Mouse (Mus musculus): ENCODE results near the gene Creb3l1. TPM values are rescaled to one million over a fixed set of nuclear protein-coding genes. Genes with fewer than 3 reads are reported as not detected.

The Creb3l1 gene
- 1 to 10 TPM; 3.2 to 3.6 TPM for total RNA-seq (2021)
- long read RNA-seq, experiment 1, partial matches to known transcripts = 1 of 3 reads
- long read RNA-seq, experiment 1, other reads (novel, unspliced or antisense) = 0 of 3 reads
- long read RNA-seq, experiment 2, partial matches to known transcripts = 0 of 3 reads
- long read RNA-seq, experiment 2, other reads (novel, unspliced or antisense) = 0 of 3 reads

- Histone ChIP-seq H3K4me3 (peak within 1 kb of the TSS; percentile 67), H3K27ac (0 out of 2 replicates have a peak within 1 kb of the TSS, but pooled peaks have one; percentile 14)
- no peak for TF ChIP-seq CTCF (conservative IDR thresholded peaks at IDR 0.05)
- DNase-seq (ENCODE audit: low spot score in 2 of 2) = peak in 1 of 2 experiments; percentile 63
Measured at GRCm38 (mm10) chr2:92024274-92024672, at the start of gene Creb3l1. Creb3l1 (minus strand) TSS chr2:92024502.

- no peak for TF ChIP-seq CTCF (conservative IDR thresholded peaks at IDR 0.05)
- no peak for DNase-seq (ENCODE audit: low spot score in 2 of 2)
- no peak overlapping the region for H3K27ac ChIP-seq
- no peak overlapping the region for H3K4me3 ChIP-seq
Measured at GRCm38 (mm10) chr2:92071143-92071542, 46.8 kb upstream of the Creb3l1 start.

- DNase-seq (ENCODE audit: low spot score in 2 of 2) = no peak
- Histone ChIP-seq H3K4me3 (no peak overlapping the region), H3K27ac (no peak overlapping the region)
- TF ChIP-seq CTCF (conservative IDR thresholded peaks at IDR 0.05) = no peak
Measured at GRCm38 (mm10) chr2:92069630-92070029, 45.3 kb upstream of the Creb3l1 start.

GRCm38 (mm10) chr2:92067600-92067999, 43.3 kb upstream of the Creb3l1 start:
- no peak for TF ChIP-seq CTCF (conservative IDR thresholded peaks at IDR 0.05)
- DNase-seq (ENCODE audit: low spot score in 2 of 2) = no peak
- H3K4me3 ChIP-seq = no peak overlapping the region
- H3K27ac ChIP-seq = no peak overlapping the region

GRCm38 (mm10) chr2:92066899-92067298, 42.6 kb upstream of the Creb3l1 start:
- no peak overlapping the region for H3K4me3 ChIP-seq
- no peak for TF ChIP-seq CTCF (conservative IDR thresholded peaks at IDR 0.05)
- no peak for DNase-seq (ENCODE audit: low spot score in 2 of 2)
- no peak overlapping the region for H3K27ac ChIP-seq

GRCm38 (mm10) chr2:92065938-92066337, 41.6 kb upstream of the Creb3l1 start:
- no peak for DNase-seq (ENCODE audit: low spot score in 2 of 2)
- TF ChIP-seq CTCF (conservative IDR thresholded peaks at IDR 0.05) = no peak
- Histone ChIP-seq H3K4me3 (no peak overlapping the region), H3K27ac (no peak overlapping the region)

- Histone ChIP-seq H3K4me3 (no peak overlapping the region), H3K27ac (no peak overlapping the region)
- DNase-seq (ENCODE audit: low spot score in 2 of 2) = no peak
- TF ChIP-seq CTCF (conservative IDR thresholded peaks at IDR 0.05) = no peak
Measured at GRCm38 (mm10) chr2:92065269-92065888, 41.1 kb upstream of the Creb3l1 start.

GRCm38 (mm10) chr2:92063106-92063505, 38.8 kb upstream of the Creb3l1 start:
- DNase-seq (ENCODE audit: low spot score in 2 of 2) = no peak
- Histone ChIP-seq H3K27ac (no peak overlapping the region), H3K4me3 (no peak overlapping the region)
- no peak for TF ChIP-seq CTCF (conservative IDR thresholded peaks at IDR 0.05)

GRCm38 (mm10) chr2:92061337-92061736, 37.0 kb upstream of the Creb3l1 start:
- Histone ChIP-seq H3K27ac (peak overlapping the region; percentile 96; the same call in 1 of the 2 replicates), H3K4me3 (no peak overlapping the region)
- TF ChIP-seq CTCF (conservative IDR thresholded peaks at IDR 0.05) = no peak
- DNase-seq (ENCODE audit: low spot score in 2 of 2) = peak in 1 of 2 experiments; percentile 45

- Histone ChIP-seq H3K27ac (peak overlapping the region; percentile 96), H3K4me3 (peak overlapping the region; percentile 82)
- no peak for TF ChIP-seq CTCF (conservative IDR thresholded peaks at IDR 0.05)
- DNase-seq (ENCODE audit: low spot score in 2 of 2) = no peak
Measured at GRCm38 (mm10) chr2:92060291-92060690, 36.0 kb upstream of the Creb3l1 start.

- TF ChIP-seq CTCF (conservative IDR thresholded peaks at IDR 0.05) = no peak
- DNase-seq (ENCODE audit: low spot score in 2 of 2) = peak; percentile 70 to 82
- Histone ChIP-seq H3K27ac (peak overlapping the region; percentile 96), H3K4me3 (peak overlapping the region; percentile 82)
Measured at GRCm38 (mm10) chr2:92059481-92060220, 35.3 kb upstream of the Creb3l1 start.

GRCm38 (mm10) chr2:92058936-92059335, 34.6 kb upstream of the Creb3l1 start:
- Histone ChIP-seq H3K27ac (peak overlapping the region; percentile 96), H3K4me3 (peak overlapping the region; percentile 82)
- DNase-seq (ENCODE audit: low spot score in 2 of 2) = no peak
- no peak for TF ChIP-seq CTCF (conservative IDR thresholded peaks at IDR 0.05)

GRCm38 (mm10) chr2:92058469-92058868, 34.2 kb upstream of the Creb3l1 start:
- Histone ChIP-seq H3K4me3 (peak overlapping the region; percentile 82), H3K27ac (peak overlapping the region; percentile 96)
- DNase-seq (ENCODE audit: low spot score in 2 of 2) = peak; percentile 92 to 96
- peak; percentile 95 for TF ChIP-seq CTCF (conservative IDR thresholded peaks at IDR 0.05)
